Mouse (Mus musculus) embryonic facial prominence, embryonic 11.5 days (tissue): Measurements from ENCODE around the gene Rabac1. TPM values are rescaled to one million over a fixed set of nuclear protein-coding genes. Genes with fewer than 3 reads are reported as not detected.
A peak's percentile ranks its signal among the peaks of the same experiment; 100 is the strongest.

ENCODE experiments used
- ATAC-seq: fragments of 200-750 bp; cut with Nextera tagmentation; replicated peaks from 2 replicates; pipeline ENCODE4 v1.8.0; 2017; ENCODE audit warnings: low read depth; ENCODE audit not compliant: insufficient number of reproducible peaks, low FRiP score, low TSS enrichment
- DNase-seq: peaks from one replicate; pipeline ENCODE4 v3.0.0-alpha.2; 2015; ENCODE audit warnings: low spot score
- H3K27ac ChIP-seq: fragments of 300-500 bp; sonication (generic); replicated peaks from 2 replicates; pipeline ENCODE4 v1.5.1; 2014; ENCODE audit warnings: mild to moderate bottlenecking, low read depth, low read length, control low read depth
- H3K27me3 ChIP-seq: fragments of 300-500 bp; sonication (generic); 2 replicates; pipeline ENCODE4 v1.6.1; 2014; ENCODE audit warnings: mild to moderate bottlenecking, low read length, moderate library complexity, mixed read lengths; ENCODE audit not compliant: control insufficient read depth, insufficient read depth
- H3K36me3 ChIP-seq: fragments of 300-500 bp; sonication (generic); replicated peaks from 2 replicates; pipeline ENCODE4 v1.6.1; 2014; ENCODE audit warnings: low read depth, mild to moderate bottlenecking, low read length, moderate library complexity, mixed read lengths; ENCODE audit not compliant: control insufficient read depth, insufficient read depth
- H3K4me1 ChIP-seq: fragments of 300-500 bp; sonication (generic); 2 replicates; pipeline ENCODE4 v1.6.1; 2014; ENCODE audit warnings: low read length, mixed read lengths; ENCODE audit not compliant: control insufficient read depth, insufficient read depth
- H3K4me2 ChIP-seq: fragments of 300-500 bp; sonication (generic); 2 replicates; pipeline ENCODE4 v1.6.1; 2014; ENCODE audit warnings: low read depth, mild to moderate bottlenecking, control low read depth, low read length, moderate library complexity
- H3K4me3 ChIP-seq: fragments of 300-500 bp; sonication (generic); 2 replicates; pipeline ENCODE4 v1.5.1; 2014; ENCODE audit warnings: low read depth, low read length, control low read depth
- H3K9ac ChIP-seq: fragments of 300-500 bp; sonication (generic); replicated peaks from 2 replicates; pipeline ENCODE4 v1.6.1; 2014; ENCODE audit warnings: mild to moderate bottlenecking, control low read depth, low read length
- H3K9me3 ChIP-seq: fragments of 300-500 bp; sonication (generic); replicated peaks from 2 replicates; pipeline ENCODE4 v1.6.1; 2016; ENCODE audit warnings: mild to moderate bottlenecking, low read length, inconsistent platforms, mixed read lengths; ENCODE audit not compliant: control insufficient read depth
- WGBS: fragments of 180-500 bp; shearing (Covaris S2); extraction: QIAGEN DNeasy Blood & Tissue Kit; methylation state at CpG from one replicate; pipeline ENCODE4 v1.1.7; 2014; 5-methylcytosine and 5-hydroxymethylcytosine counted together
- polyA plus RNA-seq: library from polyadenylated mRNA; unstranded; fragments of >200 nt; fragmentation: Nextera tagmentation; extraction: Ambion mirVana; gene quantifications from 2 replicates; pipeline ENCODE4 v1.2.1, GENCODE M21; 2014

Rabac1 gene
- polyA plus RNA-seq, 1 experiment from 2014 or later, result 75.9 TPM

DNA sequence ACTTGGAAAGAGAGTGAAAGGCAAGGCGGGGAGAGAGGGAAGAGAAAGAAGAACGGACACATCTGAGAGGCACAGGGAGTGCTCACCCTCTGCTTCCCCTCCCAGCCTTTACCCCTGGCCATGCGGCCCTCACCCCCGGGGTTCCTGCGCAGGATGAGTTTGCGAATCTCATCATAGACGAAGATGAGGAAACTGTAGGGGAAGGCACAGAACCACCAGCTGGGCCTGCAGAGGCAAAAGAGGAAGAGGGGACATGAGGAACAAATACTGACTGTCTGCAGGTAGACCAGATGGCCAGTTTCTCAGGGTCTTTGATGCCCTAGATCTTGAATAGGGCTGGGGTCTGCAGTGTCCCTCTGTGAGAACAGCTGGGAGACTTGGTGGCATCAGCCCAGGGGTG lies 6.2 kb upstream of the Rabac1 start:
- Histone ChIP-seq H3K4me2 (no peak overlapping the region), H3K36me3 (no peaks in the 10 kb centered on the region), H3K9me3 (no peaks in the 10 kb centered on the region), H3K9ac (no peak overlapping the region), H3K27ac (no peak overlapping the region), H3K27me3 (no peaks in the 10 kb centered on the region), H3K4me3 (no peak overlapping the region), H3K4me1 (no peaks in the 10 kb centered on the region)
- DNase-seq (no peak), ATAC-seq (no peak)
- WGBS, result 85% methylated on average over 7 of the region's 7 CpGs

DNA sequence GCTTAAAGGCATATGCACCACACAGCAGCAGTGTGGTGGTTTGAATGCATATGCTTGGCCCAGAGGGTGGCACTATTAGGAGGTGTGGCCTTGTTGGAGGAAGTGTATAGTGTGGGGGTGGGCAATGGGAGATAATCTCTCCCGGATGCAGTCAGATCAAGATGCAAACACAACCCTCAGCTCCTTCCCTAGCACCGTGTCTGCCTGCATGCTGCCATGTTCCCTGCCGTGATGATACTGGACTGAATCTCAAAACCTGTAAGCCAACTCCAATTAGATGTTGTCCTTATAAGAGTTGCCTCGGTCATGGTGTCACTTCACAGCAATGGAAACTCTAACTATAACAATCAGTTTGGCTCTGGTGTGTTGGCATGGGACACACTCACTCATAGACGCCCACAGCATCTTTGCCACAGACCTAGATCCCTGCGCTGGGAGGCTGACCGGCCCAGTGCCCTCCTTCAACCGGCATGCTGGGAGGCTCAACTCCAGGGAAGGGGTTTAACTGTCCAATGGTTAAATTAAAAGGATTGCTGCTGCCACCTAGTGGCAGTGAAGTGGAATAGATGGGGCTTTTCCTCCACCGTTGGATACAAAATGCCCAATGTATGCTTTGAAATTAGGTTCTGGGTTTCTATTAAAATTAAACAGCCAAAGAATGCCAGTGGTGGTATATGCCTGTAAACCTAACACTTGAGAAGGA lies 2.5 kb upstream of the Rabac1 start:
- H3K27ac ChIP-seq, result no peak overlapping the region
- H3K9me3 ChIP-seq, result no peaks in the 10 kb centered on the region
- H3K27me3 ChIP-seq, result no peaks in the 10 kb centered on the region
- H3K4me2 ChIP-seq, result no peak overlapping the region
- no peak overlapping the region for H3K4me3 ChIP-seq
- 28% methylated on average over 9 of the region's 9 CpGs for WGBS
- H3K4me1 ChIP-seq, result no peaks in the 10 kb centered on the region
- H3K36me3 ChIP-seq, result no peaks in the 10 kb centered on the region
- no peak overlapping the region for H3K9ac ChIP-seq
- ATAC-seq, result no peak
- DNase-seq, result peak; percentile 76

DNA sequence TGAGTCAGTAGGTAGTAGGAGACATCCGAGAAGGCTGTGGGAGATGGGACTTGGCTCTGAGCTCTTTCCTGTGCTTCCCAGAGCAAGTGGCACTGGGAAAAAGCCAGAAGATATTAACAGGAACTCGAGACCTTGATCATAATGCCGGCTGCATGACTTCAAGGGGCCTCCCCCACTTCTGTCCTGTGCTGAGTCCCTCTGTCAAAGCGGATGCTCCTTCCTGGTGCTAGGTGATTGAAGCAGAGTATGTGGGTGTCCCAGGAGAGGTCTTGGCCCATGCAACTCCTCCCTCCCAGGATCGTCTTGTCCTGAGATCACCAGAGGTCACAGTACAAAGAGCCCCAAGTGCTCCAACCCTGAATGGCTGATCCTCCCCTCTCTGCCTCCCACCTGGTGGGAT lies 1.3 kb upstream of the Rabac1 start:
- H3K4me2 ChIP-seq, result no peak overlapping the region
- no peaks in the 10 kb centered on the region for H3K4me1 ChIP-seq
- H3K36me3 ChIP-seq, result no peaks in the 10 kb centered on the region
- ATAC-seq (no peak), DNase-seq (no peak)
- H3K9ac ChIP-seq, result no peak overlapping the region
- H3K4me3 ChIP-seq, result no peak overlapping the region
- H3K27me3 ChIP-seq, result no peaks in the 10 kb centered on the region
- no peaks in the 10 kb centered on the region for H3K9me3 ChIP-seq
- WGBS, result 66% methylated on average over 5 of the region's 5 CpGs
- no peak overlapping the region for H3K27ac ChIP-seq

- Histone ChIP-seq H3K9me3 (no peaks in the 10 kb centered on the region), H3K27me3 (no peaks in the 10 kb centered on the region), H3K4me3 (no peak overlapping the region), H3K4me1 (no peaks in the 10 kb centered on the region), H3K4me2 (no peak overlapping the region), H3K9ac (no peak overlapping the region), H3K27ac (no peak overlapping the region), H3K36me3 (no peaks in the 10 kb centered on the region)
- ATAC-seq, result no peak
- no peak for DNase-seq
- WGBS, result 80% methylated on average over 4 of the region's 4 CpGs
Measured at GRCm38 (mm10) chr7:24973208-24973607, 654 bp upstream of the Rabac1 start.

- peak; percentile 57 for DNase-seq
- H3K9me3 ChIP-seq, result no peaks in the 10 kb centered on the region
- peak overlapping the region; percentile 80 for H3K4me2 ChIP-seq
- no peaks in the 10 kb centered on the region for H3K4me1 ChIP-seq
- ATAC-seq, result no peak
- H3K27me3 ChIP-seq, result no peaks in the 10 kb centered on the region
- H3K4me3 ChIP-seq, result peak overlapping the region; percentile 64
- H3K27ac ChIP-seq, result no peak overlapping the region
- H3K36me3 ChIP-seq, result no peaks in the 10 kb centered on the region
- 11% methylated on average over 19 of the region's 19 CpGs for WGBS
- H3K9ac ChIP-seq, result no peak overlapping the region; the same call in 1 of the 2 replicates
Measured at GRCm38 (mm10) chr7:24971261-24971971, 1.1 kb downstream of the Rabac1 start.

DNA sequence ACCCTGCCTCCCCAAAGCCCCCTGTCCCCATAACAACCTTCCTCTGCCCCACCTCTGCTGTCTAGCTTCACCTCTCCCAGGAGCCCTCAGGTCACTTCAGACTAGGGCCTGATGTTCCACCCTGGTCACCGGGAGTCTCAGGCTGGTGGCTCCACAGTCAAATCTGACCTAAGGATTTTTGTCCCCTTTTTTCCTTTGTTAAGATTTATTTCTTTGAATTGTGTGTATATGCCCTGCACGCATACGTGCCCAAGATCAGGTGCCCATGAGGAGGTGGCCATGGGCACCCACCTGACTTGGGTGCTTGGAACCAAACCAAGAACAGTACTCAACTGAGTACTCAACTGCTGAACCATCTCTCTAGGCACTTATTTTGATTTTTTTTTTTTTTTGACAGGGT lies 2.2 kb downstream of the Rabac1 start:
- H3K4me1 ChIP-seq, result no peaks in the 10 kb centered on the region
- no peak overlapping the region for H3K4me2 ChIP-seq
- WGBS, result 82% methylated on average over 3 of the region's 3 CpGs
- H3K27ac ChIP-seq, result no peak overlapping the region
- ATAC-seq (no peak), DNase-seq (no peak)
- no peaks in the 10 kb centered on the region for H3K27me3 ChIP-seq
- H3K9me3 ChIP-seq, result no peaks in the 10 kb centered on the region
- no peak overlapping the region for H3K4me3 ChIP-seq
- H3K36me3 ChIP-seq, result no peaks in the 10 kb centered on the region
- no peak overlapping the region for H3K9ac ChIP-seq

GRCm38 (mm10) chr7:24969805-24970204 lies 2.7 kb downstream of the Rabac1 start:
- 73% methylated on average over 12 of the region's 12 CpGs for WGBS
- H3K4me2 ChIP-seq, result no peak overlapping the region
- no peak overlapping the region; the same call in 1 of the 2 replicates for H3K27ac ChIP-seq
- H3K4me1 ChIP-seq, result no peaks in the 10 kb centered on the region; the same call in 1 of the 2 replicates
- DNase-seq (no peak), ATAC-seq (no peak)
- H3K9ac ChIP-seq, result no peak overlapping the region
- H3K4me3 ChIP-seq, result no peak overlapping the region
- H3K27me3 ChIP-seq, result no peaks in the 10 kb centered on the region
- no peaks in the 10 kb centered on the region for H3K9me3 ChIP-seq
- no peaks in the 10 kb centered on the region for H3K36me3 ChIP-seq

GRCm38 (mm10) chr7:24968463-24968862 lies 4.1 kb downstream of the Rabac1 start:
- Histone ChIP-seq H3K4me2 (no peak overlapping the region), H3K27ac (no peak overlapping the region), H3K9ac (no peak overlapping the region), H3K9me3 (no peaks in the 10 kb centered on the region), H3K27me3 (no peaks in the 10 kb centered on the region), H3K36me3 (no peaks in the 10 kb centered on the region), H3K4me1 (no peaks in the 10 kb centered on the region; the same call in 1 of the 2 replicates), H3K4me3 (no peak overlapping the region)
- 75% methylated on average over 6 of the region's 6 CpGs for WGBS
- DNase-seq (no peak), ATAC-seq (no peak)
